Comparison of ENCODE assay signal across 10 mouse cellular contexts in the genomic region with DNA sequence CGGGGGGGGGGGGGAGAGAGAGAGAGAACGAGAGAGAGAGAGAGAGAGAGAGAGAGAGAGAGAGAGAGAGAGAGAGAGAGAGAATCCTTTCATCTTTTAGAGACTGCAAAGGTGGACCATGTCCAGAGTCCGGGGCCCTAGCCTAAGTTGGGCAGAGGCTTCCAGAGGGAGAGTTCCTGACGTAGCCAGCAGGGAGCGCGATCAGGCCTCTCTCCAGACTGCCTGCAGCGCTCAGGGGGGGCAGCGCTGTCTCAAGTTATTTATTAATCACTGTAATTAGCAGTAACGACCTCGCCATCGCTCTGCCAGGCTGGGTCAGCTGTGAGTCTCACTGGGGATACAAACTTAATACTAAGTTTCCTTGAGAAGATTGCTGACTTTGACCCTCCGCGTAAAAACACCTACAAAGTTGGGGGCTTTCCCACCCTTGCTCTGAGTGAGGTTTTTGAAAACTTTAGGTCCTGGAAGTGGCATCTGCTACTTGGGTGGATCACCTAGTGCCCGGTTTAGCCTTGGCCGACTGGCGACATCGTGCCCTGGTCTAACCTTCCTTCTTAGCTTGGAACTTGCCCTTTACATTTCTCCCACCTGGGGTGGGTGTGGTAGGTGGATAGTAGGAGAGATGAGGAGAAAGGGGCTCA. TPM values are rescaled to one million over a fixed set of nuclear protein-coding genes. Genes with fewer than 3 reads are reported as not detected.
DNase-seq lines count a peak whose midpoint lies in the region; ATAC-seq lines count a peak whose summit lies in the region.
"Had no signal": no experiment of that assay in that cellular context is flagged by ENCODE, and none has a peak within 500 bp of the region (broad histone marks: within the 10 kb centered on the region; RNA-seq: fewer than 3 reads in every experiment).

No protein-coding gene starts in this region.

- H3K4me1 ChIP-seq in heart, embryonic 11.5 days (ENCODE audit: control insufficient read depth, insufficient read depth, low read length): peaks cover 11% of the 10 kb centered on the region
- peaks cover 15% of the 10 kb centered on the region for H3K4me1 ChIP-seq in kidney, embryonic 16.5 days (ENCODE audit: insufficient read depth, low read length)
- peaks cover 21% of the 10 kb centered on the region for H3K4me1 ChIP-seq in lung, embryonic 16.5 days (replicated peaks; ENCODE audit: control insufficient read depth, insufficient read depth, low read length)

- DNase-seq in gastrocnemius, postnatal 14 days: peak; percentile 61
- no peak for DNase-seq in gastrocnemius, postnatal 36 days
- DNase-seq in ZHBTc4 (ENCODE audit: low read depth, low spot score) (peak; percentile 52), adipocyte (ENCODE audit: low spot score) (no peak)
- peak; percentile 31 for DNase-seq in right cerebral cortex, postnatal 25 days

- H3K4me3 ChIP-seq in heart, embryonic 11.5 days (ENCODE audit: low read depth, low read length): peak overlapping the region; percentile 35
- H3K4me3 ChIP-seq in kidney, embryonic 16.5 days (ENCODE audit: low read length): peak overlapping the region; percentile 37; the same call in 1 of the 2 replicates
- H3K4me3 ChIP-seq in lung, embryonic 16.5 days (ENCODE audit: low read length): peak overlapping the region; percentile 39

- peak overlapping the region; percentile 69 for H3K4me2 ChIP-seq in heart, embryonic 11.5 days
- H3K4me2 ChIP-seq in kidney, embryonic 16.5 days (replicated peaks; ENCODE audit: low read depth, low read length): peak overlapping the region; percentile 51
- H3K4me2 ChIP-seq in lung, embryonic 16.5 days (ENCODE audit: low read depth, low read length): no peak overlapping the region; the same call in 1 of the 2 replicates

- intact Hi-C loops in gastrocnemius, postnatal 14 days (cut with DNase I; ENCODE audit: low total_unique reads): loop anchor here (5.0 kb wide), 1 partner anchor 200 kb away; no protein-coding TSS in a partner anchor
- intact Hi-C loops in gastrocnemius, postnatal 36 days (cut with DNase I): loop anchor here (10.0 kb wide), 1 partner anchor 113 kb away; no protein-coding TSS in a partner anchor

- no peak for ATAC-seq in heart, embryonic 11.5 days (replicated peaks; ENCODE audit: insufficient number of reproducible peaks, low FRiP score, low TSS enrichment)
- ATAC-seq in kidney, embryonic 16.5 days (ENCODE audit: low FRiP score, low TSS enrichment): peak; percentile 82; the same call in 1 of the 2 replicates
- ATAC-seq in lung, embryonic 16.5 days (ENCODE audit: low read depth): no peak

- no peaks in the 10 kb centered on the region for H3K9me3 ChIP-seq in heart, embryonic 11.5 days (replicated peaks; ENCODE audit: control insufficient read depth, low read length)
- H3K9me3 ChIP-seq in kidney, embryonic 16.5 days (ENCODE audit: low read length): no peaks in the 10 kb centered on the region
- no peaks in the 10 kb centered on the region for H3K9me3 ChIP-seq in lung, embryonic 16.5 days (ENCODE audit: control insufficient read depth, low read length)

- H3K36me3 ChIP-seq in heart, embryonic 11.5 days (ENCODE audit: control insufficient read depth, insufficient read depth, low read length): no peaks in the 10 kb centered on the region
- no peaks in the 10 kb centered on the region for H3K36me3 ChIP-seq in kidney, embryonic 16.5 days (ENCODE audit: insufficient read depth, low read length)
- H3K36me3 ChIP-seq in lung, embryonic 16.5 days (ENCODE audit: control insufficient read depth, insufficient read depth, low read length): no peaks in the 10 kb centered on the region

- H3K27me3 ChIP-seq in heart, embryonic 11.5 days (ENCODE audit: control insufficient read depth, insufficient read depth, low read length): peaks cover 78% of the 10 kb centered on the region
- peaks cover 86% of the 10 kb centered on the region for H3K27me3 ChIP-seq in kidney, embryonic 16.5 days (ENCODE audit: insufficient read depth, low read length)
- peaks cover 68% of the 10 kb centered on the region for H3K27me3 ChIP-seq in lung, embryonic 16.5 days (ENCODE audit: control insufficient read depth, insufficient read depth, low read depth, low read length)

- H3K27ac ChIP-seq in heart, embryonic 11.5 days (ENCODE audit: low read depth, low read length): no peak overlapping the region
- H3K27ac ChIP-seq in kidney, embryonic 16.5 days (ENCODE audit: low read length): no peak overlapping the region
- H3K27ac ChIP-seq in lung, embryonic 16.5 days (ENCODE audit: low read length): no peak overlapping the region

- H3K9ac ChIP-seq in heart, embryonic 11.5 days (ENCODE audit: low read depth, low read length): no peak overlapping the region
- H3K9ac ChIP-seq in kidney, embryonic 16.5 days (replicated peaks; ENCODE audit: low read length): no peak overlapping the region
- no peak overlapping the region for H3K9ac ChIP-seq in lung, embryonic 16.5 days (ENCODE audit: low read length)

- 3% methylated on average over 15 of the region's 17 CpGs for WGBS in heart, embryonic 11.5 days (ENCODE audit: insufficient replicate concordance)
- 2% methylated on average over 15 of the region's 17 CpGs for WGBS in kidney, embryonic 16.5 days
- 2% methylated on average over 15 of the region's 17 CpGs for WGBS in lung, embryonic 16.5 days

RNA-seq across cellular contexts. Expression of a gene that starts 0.9 kb away (rescaled TPM):
- total RNA-seq in gastrocnemius, postnatal 14 days (2021): not detected
- total RNA-seq in gastrocnemius, postnatal 36 days (2021): not detected
- polyA plus RNA-seq in heart, embryonic 11.5 days (2014; fragmentation: Nextera tagmentation; extraction: Ambion mirVana): 0.29 and 0.35 TPM in 2 replicates
- 0.29 and 0.35 TPM in 2 replicates for polyA plus RNA-seq in kidney, embryonic 16.5 days (2015; fragmentation: Nextera tagmentation; extraction: Ambion mirVana)
- 0.15 and 0.19 TPM in 2 replicates for polyA plus RNA-seq in lung, embryonic 16.5 days (2015; fragmentation: Nextera tagmentation; extraction: Ambion mirVana)
- total RNA-seq: heart, postnatal 36 days; MEL had no signal

RNA-seq across cellular contexts. Expression of a gene that starts 30.4 kb away (rescaled TPM):
- 10 to 100 TPM; 16.7 to 23.6 TPM for total RNA-seq in gastrocnemius, postnatal 14 days (2021)
- 1 to 10 TPM; 8.2 to 8.6 TPM for total RNA-seq in gastrocnemius, postnatal 36 days (2021)
- 2.5 and 3.3 TPM in 2 replicates for polyA plus RNA-seq in heart, embryonic 11.5 days (2014; fragmentation: Nextera tagmentation; extraction: Ambion mirVana)
- 20.1 and 23.8 TPM in 2 replicates for polyA plus RNA-seq in kidney, embryonic 16.5 days (2015; fragmentation: Nextera tagmentation; extraction: Ambion mirVana)
- polyA plus RNA-seq in lung, embryonic 16.5 days (2015; fragmentation: Nextera tagmentation; extraction: Ambion mirVana): 24.7 and 29.8 TPM in 2 replicates
- total RNA-seq: MEL had no signal

RNA-seq across cellular contexts. Expression of a gene that starts 57.0 kb away (rescaled TPM):
- total RNA-seq in gastrocnemius, postnatal 14 days (2021): 1 to 10 TPM; 4.1 to 6.4 TPM
- total RNA-seq in gastrocnemius, postnatal 36 days (2021): 1 to 10 TPM; 3.0 to 3.3 TPM
- polyA plus RNA-seq in heart, embryonic 11.5 days (2014; fragmentation: Nextera tagmentation; extraction: Ambion mirVana): 20.2 and 20.5 TPM in 2 replicates
- polyA plus RNA-seq in kidney, embryonic 16.5 days (2015; fragmentation: Nextera tagmentation; extraction: Ambion mirVana): 18.1 and 20.0 TPM in 2 replicates
- polyA plus RNA-seq in lung, embryonic 16.5 days (2015; fragmentation: Nextera tagmentation; extraction: Ambion mirVana): 22.0 and 25.0 TPM in 2 replicates

Comparison
In these comparisons a context has a peak if more than half of its experiments do, and no peak if none do; other contexts are left out.
1. DNase-seq: peak in gastrocnemius, postnatal 14 days (single experiment), ZHBTc4 (single experiment) and right cerebral cortex, postnatal 25 days (single experiment); none in gastrocnemius, postnatal 36 days (0 of 2) and adipocyte (single experiment).
2. Peak in every context shown above with its lines, with median percentiles within 50 percentile points of each other: H3K4me3 ChIP-seq.